Mouse (Mus musculus) heart, embryonic 11.5 days (tissue): ENCODE measurements around the gene Stx7. TPM values are rescaled to one million over a fixed set of nuclear protein-coding genes. Genes with fewer than 3 reads are reported as not detected.

Source experiments
- ATAC-seq: fragments of 200-750 bp; cut with Nextera tagmentation; replicated peaks from 2 replicates; pipeline ENCODE4 v1.8.0; 2017; ENCODE audit warnings: moderate library complexity; ENCODE audit not compliant: insufficient number of reproducible peaks, low FRiP score, low TSS enrichment
- H3K27ac ChIP-seq: fragments of 300-500 bp; sonication (generic); 2 replicates; pipeline ENCODE4 v1.5.1; 2014; ENCODE audit warnings: mild to moderate bottlenecking, low read depth, low read length
- H3K27me3 ChIP-seq: fragments of 300-500 bp; sonication (generic); 2 replicates; pipeline ENCODE4 v1.6.1; 2014; ENCODE audit warnings: mild to moderate bottlenecking, low read length, mixed read lengths; ENCODE audit not compliant: control insufficient read depth, insufficient read depth
- H3K36me3 ChIP-seq: fragments of 300-500 bp; sonication (generic); 2 replicates; pipeline ENCODE4 v1.6.1; 2014; ENCODE audit warnings: mild to moderate bottlenecking, low read length, moderate library complexity, mixed read lengths; ENCODE audit not compliant: control insufficient read depth, insufficient read depth
- H3K4me1 ChIP-seq: fragments of 300-500 bp; sonication (generic); 2 replicates; pipeline ENCODE4 v1.6.1; 2014; ENCODE audit warnings: low read length; ENCODE audit not compliant: control insufficient read depth, insufficient read depth
- H3K4me2 ChIP-seq: fragments of 300-500 bp; sonication (generic); 2 replicates; pipeline ENCODE4 v1.6.1; 2014; ENCODE audit warnings: mild to moderate bottlenecking, moderate library complexity
- H3K4me3 ChIP-seq: fragments of 300-500 bp; sonication (generic); 2 replicates; pipeline ENCODE4 v1.5.1; 2014; ENCODE audit warnings: low read depth, low read length
- H3K9ac ChIP-seq: fragments of 300-500 bp; sonication (generic); 2 replicates; pipeline ENCODE4 v1.6.1; 2014; ENCODE audit warnings: mild to moderate bottlenecking, low read depth, low read length, moderate library complexity
- H3K9me3 ChIP-seq: fragments of 300-500 bp; sonication (generic); replicated peaks from 2 replicates; pipeline ENCODE4 v1.6.1; 2016; ENCODE audit warnings: low read length; ENCODE audit not compliant: control insufficient read depth
- WGBS: fragments of 180-500 bp; shearing (Covaris S2); extraction: QIAGEN DNeasy Blood & Tissue Kit; methylation state at CpG from one replicate; pipeline ENCODE4 v1.1.7; 2014; ENCODE audit not compliant: insufficient replicate concordance; 5-methylcytosine and 5-hydroxymethylcytosine counted together
- polyA plus RNA-seq: library from polyadenylated mRNA; unstranded; fragments of >200 nt; fragmentation: Nextera tagmentation; extraction: Ambion mirVana; gene quantifications from 2 replicates; pipeline ENCODE4 v1.2.1, GENCODE M21; 2014

Gene Stx7
- polyA plus RNA-seq, 1 experiment from 2014 or later = 89.8 TPM

DNA sequence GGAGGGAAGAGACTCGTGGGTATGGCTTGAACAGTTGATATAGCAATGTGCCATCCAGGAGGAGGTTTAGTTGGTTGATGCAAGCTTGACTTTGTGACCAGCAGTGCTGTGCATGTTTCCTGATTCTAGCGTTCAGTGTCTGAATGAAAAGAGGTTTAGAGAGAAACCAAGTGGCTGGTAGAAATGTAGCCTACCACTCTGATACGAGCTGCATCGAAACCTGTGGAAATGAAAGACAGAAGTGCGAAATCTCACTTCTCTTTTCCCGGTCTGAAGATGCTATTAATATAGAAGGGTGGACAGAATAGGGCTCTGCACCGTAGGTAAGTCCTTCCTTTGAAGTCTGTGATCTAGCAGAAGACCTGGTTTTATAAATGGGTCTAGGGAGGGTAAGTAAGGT lies 11.2 kb downstream of the Stx7 start:
- H3K9ac ChIP-seq = no peak overlapping the region
- H3K9me3 ChIP-seq = no peaks in the 10 kb centered on the region
- peaks cover 16% of the 10 kb centered on the region for H3K4me1 ChIP-seq
- no peak overlapping the region for H3K27ac ChIP-seq
- no peak overlapping the region for H3K4me3 ChIP-seq
- peaks cover 17% of the 10 kb centered on the region for H3K36me3 ChIP-seq
- H3K27me3 ChIP-seq = no peaks in the 10 kb centered on the region
- H3K4me2 ChIP-seq = no peak overlapping the region
- WGBS = 84% methylated on average over 7 of the region's 7 CpGs
- ATAC-seq = no peak

DNA sequence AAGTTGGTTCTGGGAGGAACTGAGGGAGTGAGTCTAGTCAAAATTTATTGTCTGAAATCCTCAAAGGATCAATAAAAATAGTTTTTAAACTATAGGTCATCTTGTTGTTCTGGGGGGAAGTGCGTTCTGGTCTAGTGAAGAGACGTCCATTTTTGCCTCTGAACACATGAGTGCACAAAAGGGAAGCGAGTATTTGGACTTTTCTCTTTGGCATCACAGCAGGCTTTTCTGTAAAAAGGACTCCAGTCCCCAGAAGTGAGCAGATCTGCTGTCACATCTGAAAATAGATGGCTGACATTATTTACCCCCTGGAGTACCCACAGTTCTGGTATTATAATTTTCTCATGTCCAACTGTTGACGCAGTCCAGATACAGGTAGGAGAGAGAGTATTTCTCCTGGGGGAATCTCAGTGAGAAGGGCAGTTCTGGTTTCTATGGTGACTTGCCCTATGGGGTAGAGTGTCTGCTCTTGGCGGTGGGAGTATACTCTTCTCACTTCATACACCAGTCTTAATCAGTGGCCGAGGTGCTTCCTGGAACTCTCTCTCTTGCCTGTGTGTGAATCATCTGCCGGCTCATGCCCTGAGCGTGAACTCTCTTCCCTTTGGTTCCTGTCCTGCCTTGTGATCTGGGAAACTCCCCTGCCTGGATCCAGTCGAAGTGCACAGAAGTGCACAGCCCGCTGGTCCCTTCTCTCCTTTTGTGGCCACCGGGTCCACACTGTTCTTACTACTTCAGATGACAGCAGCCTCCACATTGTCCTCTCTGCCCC lies 15.2 kb downstream of the Stx7 start:
- H3K4me1 ChIP-seq = peaks cover 17% of the 10 kb centered on the region
- H3K9me3 ChIP-seq = no peaks in the 10 kb centered on the region
- peak overlapping the region; percentile 16; the same call in 1 of the 2 replicates for H3K9ac ChIP-seq
- H3K36me3 ChIP-seq = 0 out of 2 replicates have a peak, but pooled peaks cover 5% of the 10 kb centered on the region
- H3K27ac ChIP-seq = no peak overlapping the region; the same call in 1 of the 2 replicates
- WGBS = 40% methylated on average over 11 of the region's 11 CpGs
- no peaks in the 10 kb centered on the region for H3K27me3 ChIP-seq
- ATAC-seq = peak; percentile 62
- H3K4me2 ChIP-seq = peak overlapping the region; percentile 23; the same call in 1 of the 2 replicates
- H3K4me3 ChIP-seq = no peak overlapping the region

DNA sequence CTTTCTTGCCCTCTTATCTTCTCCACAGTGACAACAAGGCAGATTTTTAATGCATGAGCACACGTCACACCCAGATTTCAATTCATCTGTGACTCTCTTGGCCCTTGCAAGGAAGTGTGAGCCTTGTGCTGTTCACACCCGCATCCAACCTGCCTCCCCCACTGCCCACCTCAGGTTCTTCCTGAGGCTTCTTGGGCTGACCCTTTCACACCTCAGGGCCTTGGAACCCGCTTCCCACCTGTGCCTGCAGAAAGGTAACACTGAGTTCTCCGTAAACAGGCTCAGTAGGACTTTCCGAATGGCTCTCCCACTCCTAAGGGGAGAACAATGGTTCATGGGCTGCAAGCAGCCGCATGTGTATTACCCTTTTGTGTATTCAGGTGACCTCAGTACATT lies 15.8 kb downstream of the Stx7 start:
- no peaks in the 10 kb centered on the region for H3K27me3 ChIP-seq
- H3K9ac ChIP-seq = no peak overlapping the region; the same call in 1 of the 2 replicates
- no peak overlapping the region; the same call in 1 of the 2 replicates for H3K27ac ChIP-seq
- H3K4me1 ChIP-seq = peaks cover 17% of the 10 kb centered on the region
- peak overlapping the region; percentile 23; the same call in 1 of the 2 replicates for H3K4me2 ChIP-seq
- 0 out of 2 replicates have a peak, but pooled peaks cover 2% of the 10 kb centered on the region for H3K36me3 ChIP-seq
- H3K4me3 ChIP-seq = no peak overlapping the region
- no peaks in the 10 kb centered on the region for H3K9me3 ChIP-seq
- ATAC-seq = no peak
- 64% methylated on average over 6 of the region's 6 CpGs for WGBS

DNA sequence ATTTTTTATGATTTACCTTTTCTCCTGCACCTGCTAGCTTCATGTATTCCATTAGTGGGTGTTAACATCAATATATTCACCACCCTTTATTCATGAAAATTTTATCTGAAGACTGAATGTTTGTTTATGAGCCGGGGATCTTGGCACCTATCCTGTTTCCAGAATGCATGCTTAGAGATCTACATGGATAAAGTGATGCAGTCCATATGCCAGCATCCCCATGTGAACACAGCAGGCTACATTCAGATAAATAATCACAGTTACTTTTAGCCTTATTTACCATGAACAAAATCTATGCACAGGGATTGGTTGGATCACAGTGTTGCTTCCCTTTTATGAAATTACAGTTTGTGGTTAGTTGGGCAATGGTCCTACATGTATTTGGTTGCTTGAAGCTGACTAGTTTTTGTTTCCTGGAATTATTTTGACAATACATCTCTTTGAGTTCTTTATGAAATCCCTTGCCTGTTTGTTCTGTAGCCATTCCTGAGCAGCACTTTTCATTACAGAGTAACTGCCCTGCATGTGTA lies 16.5 kb downstream of the Stx7 start:
- no peak for ATAC-seq
- 63% methylated on average over 1 of the region's 1 CpGs for WGBS
- no peak overlapping the region for H3K9ac ChIP-seq
- H3K36me3 ChIP-seq = 0 out of 2 replicates have a peak, but pooled peaks cover 2% of the 10 kb centered on the region
- no peak overlapping the region for H3K4me3 ChIP-seq
- H3K9me3 ChIP-seq = no peaks in the 10 kb centered on the region
- no peak overlapping the region for H3K4me2 ChIP-seq
- H3K27ac ChIP-seq = no peak overlapping the region
- no peaks in the 10 kb centered on the region for H3K27me3 ChIP-seq
- H3K4me1 ChIP-seq = peaks cover 17% of the 10 kb centered on the region

DNA sequence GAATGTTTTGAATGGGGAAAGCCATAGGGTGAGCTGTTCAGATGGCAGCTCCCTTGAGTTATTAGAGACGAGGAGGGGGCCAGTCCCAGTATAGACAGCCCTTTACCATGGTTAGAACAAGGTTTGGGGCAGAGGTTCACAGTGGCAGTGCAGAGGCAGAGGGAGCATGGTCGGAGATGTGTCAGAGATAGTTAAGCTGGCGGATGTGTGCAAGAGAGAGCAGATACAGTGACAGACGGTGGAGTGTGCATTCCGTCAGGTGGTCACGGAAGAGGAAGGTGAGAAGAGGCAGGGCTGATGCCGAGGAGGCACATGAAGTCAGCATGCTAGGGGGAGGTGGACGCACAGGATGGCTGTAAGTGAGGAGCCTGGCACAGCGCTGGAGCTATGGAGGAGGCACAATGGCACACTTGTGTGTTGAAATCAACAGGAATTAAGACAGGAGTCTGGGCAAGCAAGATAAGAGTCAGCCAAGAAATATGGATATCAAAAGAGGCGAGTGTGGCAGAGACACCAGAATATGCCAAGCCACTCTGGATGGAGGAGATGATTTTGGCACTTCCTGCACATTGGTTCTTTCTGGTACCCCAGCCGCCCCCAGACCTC lies 19.0 kb downstream of the Stx7 start:
- no peak for ATAC-seq
- Histone ChIP-seq H3K27me3 (no peaks in the 10 kb centered on the region), H3K9ac (no peak overlapping the region), H3K27ac (no peak overlapping the region), H3K4me3 (no peak overlapping the region), H3K4me1 (peaks cover 20% of the 10 kb centered on the region), H3K36me3 (no peaks in the 10 kb centered on the region), H3K9me3 (no peaks in the 10 kb centered on the region), H3K4me2 (no peak overlapping the region)
- WGBS = 66% methylated on average over 11 of the region's 11 CpGs

DNA sequence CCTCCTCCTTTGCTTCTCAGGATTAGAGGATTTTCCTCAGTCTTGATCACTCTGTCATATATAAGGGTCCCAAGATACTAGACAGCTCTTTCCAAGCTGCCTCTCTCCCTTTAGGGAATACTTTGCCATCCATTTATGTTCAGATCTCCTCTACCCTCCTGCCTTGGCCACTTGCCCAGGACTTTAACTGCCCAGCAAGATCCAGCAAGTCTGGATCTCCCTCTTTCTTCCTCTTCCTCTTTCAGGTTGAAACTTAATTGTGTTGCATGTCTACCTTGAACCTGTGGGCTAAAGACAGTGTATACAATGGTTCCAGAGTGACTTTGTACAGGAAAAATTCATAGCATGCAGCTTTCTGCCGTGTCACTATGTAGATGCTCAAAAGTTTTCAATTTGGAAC lies 19.8 kb downstream of the Stx7 start:
- Histone ChIP-seq H3K4me3 (no peak overlapping the region), H3K27ac (no peak overlapping the region), H3K4me2 (no peak overlapping the region), H3K36me3 (no peaks in the 10 kb centered on the region), H3K9me3 (no peaks in the 10 kb centered on the region), H3K9ac (no peak overlapping the region), H3K27me3 (no peaks in the 10 kb centered on the region), H3K4me1 (peaks cover 22% of the 10 kb centered on the region)
- 86% methylated on average over 1 of the region's 1 CpGs for WGBS
- no peak for ATAC-seq

DNA sequence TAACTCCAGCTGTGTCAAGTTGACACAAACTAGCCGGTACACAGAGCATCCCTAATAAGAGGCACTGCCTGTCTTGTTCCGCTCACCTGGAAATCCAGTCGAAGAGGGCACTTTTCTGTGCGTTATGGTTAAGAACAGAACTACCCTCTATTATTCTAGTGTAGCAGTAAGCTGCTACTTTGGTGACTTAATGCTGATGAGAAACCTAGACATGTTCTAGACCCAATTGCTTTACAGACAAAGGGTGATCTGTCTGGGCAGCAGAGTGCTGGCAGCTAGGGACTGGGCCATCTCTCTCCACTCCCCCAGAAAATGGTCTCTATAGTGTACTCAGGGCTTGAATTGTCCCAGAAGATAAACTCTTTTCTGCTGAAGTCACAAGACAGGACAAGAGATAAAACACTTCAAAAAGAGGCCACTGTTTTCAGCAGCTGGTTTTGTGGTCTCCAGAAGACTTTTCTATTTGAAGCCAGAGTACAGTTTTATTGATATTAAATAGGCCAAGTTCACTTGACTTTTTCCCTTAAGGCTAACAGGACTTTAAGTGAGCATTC lies 22.9 kb downstream of the Stx7 start:
- peaks cover 12% of the 10 kb centered on the region for H3K4me1 ChIP-seq
- H3K9me3 ChIP-seq = no peaks in the 10 kb centered on the region
- no peak overlapping the region for H3K4me3 ChIP-seq
- no peak overlapping the region for H3K27ac ChIP-seq
- H3K36me3 ChIP-seq = no peaks in the 10 kb centered on the region
- no peaks in the 10 kb centered on the region for H3K27me3 ChIP-seq
- 83% methylated on average over 4 of the region's 4 CpGs for WGBS
- no peak overlapping the region for H3K4me2 ChIP-seq
- no peak for ATAC-seq
- H3K9ac ChIP-seq = no peak overlapping the region

DNA sequence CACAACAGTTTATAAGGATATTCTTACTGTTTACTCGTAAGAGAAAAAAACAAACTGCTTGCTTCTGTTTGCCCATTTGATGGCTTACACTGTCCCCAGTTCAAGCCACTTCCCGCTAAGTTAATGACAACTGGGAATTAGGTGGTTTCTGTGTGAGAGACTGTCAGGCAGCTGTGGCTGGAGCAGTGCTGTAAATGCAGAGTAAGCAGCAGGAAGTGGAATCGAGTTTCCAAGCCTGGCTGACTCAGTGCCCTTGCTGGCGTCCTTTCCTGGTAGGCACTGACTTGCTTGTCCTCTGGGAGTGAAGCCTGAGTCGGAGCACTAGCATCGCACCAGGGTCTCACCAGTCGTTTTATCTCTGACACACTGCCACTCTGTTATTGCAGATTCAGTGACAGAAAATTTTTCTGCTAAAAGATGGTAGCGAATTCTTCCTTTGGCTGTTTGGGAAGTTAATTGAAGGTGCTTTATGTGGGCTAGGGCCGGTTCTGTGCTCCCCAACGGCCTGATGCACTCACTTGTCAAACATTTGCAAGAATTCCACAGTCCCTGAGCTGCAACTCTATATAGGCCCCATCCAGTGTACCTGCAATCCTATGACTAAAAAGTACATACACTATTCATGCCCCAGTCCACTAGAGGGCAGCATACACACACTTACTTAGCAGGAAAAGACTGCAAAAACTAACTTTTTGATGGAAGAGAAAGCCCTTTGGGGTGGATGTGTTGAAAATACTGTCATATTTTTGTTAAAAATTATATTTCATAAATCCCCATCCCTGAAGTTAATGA lies 24.3 kb downstream of the Stx7 start:
- no peaks in the 10 kb centered on the region for H3K36me3 ChIP-seq
- ATAC-seq = no peak
- H3K27ac ChIP-seq = no peak overlapping the region
- no peak overlapping the region for H3K9ac ChIP-seq
- no peaks in the 10 kb centered on the region for H3K9me3 ChIP-seq
- 40% methylated on average over 10 of the region's 10 CpGs for WGBS
- H3K4me2 ChIP-seq = no peak overlapping the region
- H3K4me3 ChIP-seq = no peak overlapping the region
- H3K27me3 ChIP-seq = no peaks in the 10 kb centered on the region
- peaks cover 6% of the 10 kb centered on the region; the same call in 1 of the 2 replicates for H3K4me1 ChIP-seq
